Mouse (Mus musculus): Measurements from ENCODE around the gene Adk.

- TF ChIP-seq CTCF (IDR thresholded peaks at IDR 0.05; ENCODE audit: borderline replicate concordance, insufficient read depth, low read depth, low read length), result no peak
- TF ChIP-seq POLR2A (IDR thresholded peaks at IDR 0.05; ENCODE audit: borderline replicate concordance, insufficient read depth, low read length), result no peak
Observed at GRCm38 (mm10) chr14:21114339-21114738, 62.0 kb downstream of the Adk start.
